Mouse (Mus musculus): ENCODE measurements at regions not wholly inside any gene's neighbourhood (a gene's known extent, or its start where the extent isn't known, plus 50 kb on each side); places are given as distances from the start of the nearest gene placed in this dataset.

DNA sequence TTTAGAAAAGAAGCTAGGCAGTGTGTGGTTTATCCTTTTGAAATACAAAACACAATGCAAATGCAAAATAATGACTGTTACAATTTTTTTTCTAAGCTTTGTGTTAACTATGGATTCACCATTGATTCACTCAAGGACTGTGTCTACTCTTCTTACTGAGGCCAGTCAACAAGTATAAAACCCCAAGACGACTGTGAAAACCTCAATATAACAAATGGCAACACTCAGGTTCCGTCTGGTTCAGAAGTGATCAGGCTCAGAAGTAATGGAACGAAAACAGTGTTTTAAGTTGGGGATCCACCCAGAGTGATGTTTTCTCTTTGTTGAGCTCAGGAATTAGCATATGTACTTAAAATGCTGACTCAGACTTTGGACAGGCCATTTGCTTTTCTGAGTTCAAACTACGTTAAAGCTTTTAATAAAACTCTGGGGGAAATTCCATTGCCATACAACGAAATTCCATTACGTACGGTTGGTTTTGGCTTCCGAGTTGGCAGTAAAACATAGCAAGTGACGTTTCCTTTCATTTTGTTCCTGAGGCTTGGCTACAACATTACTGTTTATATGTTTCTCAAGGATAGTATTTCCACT is 356.6 kb upstream of the Atp2b1 start:
- H3K36me3 ChIP-seq = no peaks in the 10 kb centered on the region
- no peak overlapping the region for H3K9ac ChIP-seq
- no peak overlapping the region for H3K4me3 ChIP-seq
- H3K4me1 ChIP-seq = no peaks in the 10 kb centered on the region
- WGBS (ENCODE audit: insufficient replicate concordance) = 71% methylated on average over 9 of the region's 9 CpGs
- no peaks in the 10 kb centered on the region for H3K27me3 ChIP-seq (replicated peaks)
- no peaks in the 10 kb centered on the region for H3K9me3 ChIP-seq (replicated peaks)
- no peak for ATAC-seq
- no peak overlapping the region for H3K4me2 ChIP-seq
- H3K27ac ChIP-seq = no peak overlapping the region

DNA sequence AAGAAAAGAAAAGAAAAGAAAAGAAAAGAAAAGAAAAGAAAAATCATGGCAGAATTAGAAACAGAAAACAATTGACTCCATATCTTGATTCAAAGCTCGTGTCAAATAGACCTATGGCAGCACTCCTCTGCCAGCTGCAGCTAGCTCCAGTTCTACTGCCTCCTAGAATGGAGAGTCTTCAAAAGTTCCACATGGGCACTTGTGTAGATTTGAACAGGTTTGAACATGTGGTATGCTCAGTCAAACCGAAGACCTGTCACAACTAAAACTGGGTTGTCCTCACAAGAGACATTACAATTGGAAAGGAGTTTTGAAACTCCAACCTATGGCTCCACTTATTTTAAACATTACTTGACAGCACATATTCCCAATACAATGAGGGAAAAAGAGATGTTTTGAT is 355.6 kb upstream of the Atp2b1 start:
- no peak for ATAC-seq
- Histone ChIP-seq H3K4me2 (no peak overlapping the region), H3K27ac (no peak overlapping the region), H3K9ac (no peak overlapping the region), H3K4me3 (no peak overlapping the region), H3K4me1 (no peaks in the 10 kb centered on the region), H3K9me3 (replicated peaks) (no peaks in the 10 kb centered on the region), H3K36me3 (no peaks in the 10 kb centered on the region), H3K27me3 (replicated peaks) (no peaks in the 10 kb centered on the region)
- WGBS (ENCODE audit: insufficient replicate concordance) = 52% methylated on average over 2 of the region's 2 CpGs

DNA sequence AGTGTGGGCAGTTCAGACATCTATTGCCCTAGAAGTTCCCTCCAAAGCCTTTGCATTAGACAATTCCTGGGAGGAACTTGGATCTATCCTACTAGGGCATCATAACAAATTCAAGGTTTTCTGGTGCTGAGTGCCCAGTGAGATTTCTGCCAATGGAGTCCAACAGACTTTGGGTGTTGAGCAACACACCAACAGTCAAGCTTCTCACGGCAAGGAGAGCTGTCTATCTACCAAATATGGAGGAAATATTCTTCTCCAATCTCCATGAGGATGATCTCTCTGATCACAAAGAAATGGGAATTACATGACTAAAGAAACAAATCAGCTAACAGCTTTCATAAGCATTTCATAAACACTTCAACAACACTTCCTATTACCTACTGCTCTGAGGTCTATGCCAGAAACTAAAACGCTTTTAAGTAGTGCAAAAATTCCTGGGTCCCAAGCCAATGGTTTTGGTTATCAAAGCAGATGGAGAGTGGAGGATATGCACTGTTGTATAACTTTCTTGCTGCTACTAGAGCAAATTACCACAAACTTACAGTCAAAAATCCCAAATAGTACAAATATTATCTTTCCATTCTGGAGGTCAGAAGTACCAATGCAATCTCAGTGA is 351.8 kb upstream of the Atp2b1 start:
- no peaks in the 10 kb centered on the region for H3K27me3 ChIP-seq (replicated peaks)
- H3K4me2 ChIP-seq = no peak overlapping the region
- H3K9me3 ChIP-seq (replicated peaks) = no peaks in the 10 kb centered on the region
- no peak overlapping the region for H3K4me3 ChIP-seq
- ATAC-seq = no peak
- WGBS (ENCODE audit: insufficient replicate concordance) = 61% methylated on average over 2 of the region's 2 CpGs
- H3K9ac ChIP-seq = no peak overlapping the region
- no peak overlapping the region for H3K27ac ChIP-seq
- no peaks in the 10 kb centered on the region for H3K36me3 ChIP-seq
- H3K4me1 ChIP-seq = no peaks in the 10 kb centered on the region

DNA sequence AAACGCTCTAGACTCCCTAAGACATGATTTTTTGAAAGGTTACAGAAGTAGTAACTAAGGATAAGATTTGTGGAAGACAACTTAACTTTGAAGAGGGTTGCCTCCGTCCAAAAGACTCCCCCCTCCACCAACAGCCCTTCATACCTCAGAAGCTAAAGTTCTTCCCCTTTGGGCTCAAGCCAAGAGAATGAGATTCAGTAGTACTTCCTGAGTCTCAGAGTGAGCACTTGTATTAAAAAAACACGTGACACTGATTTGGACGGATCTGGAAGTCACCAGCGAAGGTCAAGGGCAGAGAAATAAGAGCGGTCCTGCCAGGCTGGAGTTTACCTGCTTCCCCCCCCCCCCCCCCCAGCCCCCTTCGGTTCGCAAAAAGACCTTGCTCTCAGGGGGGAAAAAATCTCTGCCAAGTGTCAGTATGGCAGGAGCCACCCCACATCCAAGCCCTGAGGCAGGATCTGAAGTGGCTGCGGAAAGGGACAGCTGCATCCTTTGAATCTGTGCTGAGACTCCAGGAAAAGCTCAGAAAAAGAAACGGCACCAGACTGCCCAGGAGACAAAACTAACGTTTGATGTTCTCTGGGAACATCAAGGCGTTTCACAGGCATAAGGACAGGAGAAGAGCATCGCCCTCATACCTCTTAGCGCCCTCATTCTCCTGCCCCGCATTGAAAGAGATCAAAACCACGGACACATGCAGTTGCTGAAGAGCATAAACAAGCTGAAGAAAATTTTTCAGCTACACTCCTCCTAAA is 341.2 kb upstream of the Atp2b1 start:
- WGBS (ENCODE audit: insufficient replicate concordance) = 52% methylated on average over 14 of the region's 16 CpGs
- no peak overlapping the region for H3K4me2 ChIP-seq
- H3K4me3 ChIP-seq = no peak overlapping the region
- no peak overlapping the region for H3K27ac ChIP-seq
- no peak for ATAC-seq
- no peaks in the 10 kb centered on the region for H3K4me1 ChIP-seq
- H3K36me3 ChIP-seq = no peaks in the 10 kb centered on the region
- H3K27me3 ChIP-seq (replicated peaks) = no peaks in the 10 kb centered on the region
- H3K9ac ChIP-seq = no peak overlapping the region
- H3K9me3 ChIP-seq (replicated peaks) = no peaks in the 10 kb centered on the region

DNA sequence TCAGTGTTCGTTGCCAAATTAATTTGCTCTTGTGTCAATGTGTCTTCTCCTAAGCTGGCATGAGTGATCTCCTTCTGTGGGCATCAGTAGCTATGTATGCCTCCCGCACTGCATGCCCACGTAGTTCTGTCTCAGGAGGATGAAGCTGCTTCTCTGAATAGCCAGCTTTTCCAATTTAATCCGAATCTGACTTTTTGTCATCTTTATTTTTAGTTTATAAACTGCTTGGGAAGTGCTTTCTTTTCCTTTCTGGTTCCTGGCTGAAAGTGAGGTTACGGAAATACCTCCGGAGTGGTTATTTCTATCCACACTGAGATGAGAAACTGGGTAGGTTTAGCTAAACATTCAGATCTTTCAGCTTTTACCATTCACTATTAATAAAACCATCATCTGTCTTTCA is 337.2 kb upstream of the Atp2b1 start:
- Histone ChIP-seq H3K4me1 (no peaks in the 10 kb centered on the region), H3K4me3 (no peak overlapping the region), H3K27ac (no peak overlapping the region), H3K9me3 (replicated peaks) (no peaks in the 10 kb centered on the region), H3K9ac (no peak overlapping the region), H3K36me3 (no peaks in the 10 kb centered on the region), H3K27me3 (replicated peaks) (no peaks in the 10 kb centered on the region), H3K4me2 (no peak overlapping the region)
- no peak for ATAC-seq
- 59% methylated on average over 6 of the region's 6 CpGs for WGBS (ENCODE audit: insufficient replicate concordance)

DNA sequence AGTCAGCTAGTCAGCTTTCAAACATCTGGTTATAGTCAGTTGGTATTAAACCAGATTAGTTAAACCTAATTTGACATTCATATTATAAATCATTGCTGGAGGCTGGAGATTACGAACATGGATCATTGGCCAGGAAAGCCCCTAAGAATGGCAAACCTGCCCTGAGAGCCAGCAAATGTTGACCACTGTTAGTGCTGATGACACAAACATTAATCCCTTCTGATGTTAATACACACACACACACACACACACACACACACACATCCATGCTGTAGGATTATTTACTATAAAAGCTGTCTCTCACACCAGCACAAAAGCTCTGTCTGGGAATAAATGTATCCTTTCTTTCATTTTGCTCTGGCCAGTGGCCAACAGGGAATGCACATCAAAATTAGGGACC is 329.4 kb upstream of the Atp2b1 start:
- no peaks in the 10 kb centered on the region for H3K9me3 ChIP-seq (replicated peaks)
- H3K9ac ChIP-seq = no peak overlapping the region
- no peak overlapping the region for H3K4me2 ChIP-seq
- H3K36me3 ChIP-seq = no peaks in the 10 kb centered on the region
- no peak for ATAC-seq
- H3K4me1 ChIP-seq = no peaks in the 10 kb centered on the region
- WGBS (ENCODE audit: insufficient replicate concordance) = 73% methylated on average over 1 of the region's 1 CpGs
- H3K27ac ChIP-seq = no peak overlapping the region
- H3K4me3 ChIP-seq = no peak overlapping the region
- no peaks in the 10 kb centered on the region for H3K27me3 ChIP-seq (replicated peaks)

DNA sequence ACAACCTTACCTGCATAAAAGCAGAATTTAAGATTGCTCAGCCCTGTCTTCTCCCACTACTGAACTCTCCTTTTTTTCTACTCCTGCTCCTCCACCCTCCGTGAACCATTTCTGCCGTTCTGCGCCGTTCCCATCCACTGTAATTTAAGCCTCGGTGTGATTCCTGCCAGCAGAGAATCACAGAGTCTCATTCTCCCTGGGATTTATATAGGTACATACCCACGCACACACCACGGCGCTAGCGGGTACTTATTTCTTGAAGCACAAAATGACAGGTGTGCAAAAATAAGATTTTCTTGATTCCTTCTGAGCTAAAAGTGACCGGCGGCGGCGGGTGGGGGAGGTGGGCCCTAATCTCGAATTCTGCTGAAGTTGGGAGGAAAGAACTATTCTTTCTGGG is 324.5 kb upstream of the Atp2b1 start:
- H3K27ac ChIP-seq = no peak overlapping the region

DNA sequence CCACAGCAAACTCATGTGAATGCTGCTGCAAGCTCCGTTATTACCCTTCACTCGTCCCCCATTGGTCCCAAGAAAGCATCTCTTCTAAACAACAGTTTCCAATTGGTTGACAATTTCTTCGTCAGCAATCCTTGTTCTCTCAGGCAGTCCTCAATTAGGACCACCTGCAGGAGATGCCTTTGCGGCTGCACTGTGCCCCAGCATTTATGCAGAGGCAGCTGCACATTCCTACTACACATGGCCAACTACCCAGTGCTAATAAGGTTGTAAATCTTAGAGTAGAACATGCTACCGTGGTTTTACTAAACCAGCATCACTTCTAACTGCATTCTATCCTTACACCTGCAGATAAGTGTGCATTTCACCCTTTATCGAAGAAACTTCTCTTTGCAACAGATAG is 322.1 kb upstream of the Atp2b1 start:
- H3K4me3 ChIP-seq = no peak overlapping the region
- H3K9me3 ChIP-seq (replicated peaks) = no peaks in the 10 kb centered on the region
- no peak overlapping the region for H3K4me2 ChIP-seq
- no peaks in the 10 kb centered on the region for H3K4me1 ChIP-seq
- ATAC-seq = no peak
- no peak overlapping the region for H3K9ac ChIP-seq
- WGBS (ENCODE audit: insufficient replicate concordance) = 62% methylated on average over 6 of the region's 6 CpGs
- no peaks in the 10 kb centered on the region for H3K36me3 ChIP-seq
- H3K27ac ChIP-seq = no peak overlapping the region
- no peaks in the 10 kb centered on the region for H3K27me3 ChIP-seq (replicated peaks)

More for the DNA sequence above, 324.5 kb upstream of the Atp2b1 start:
- WGBS (ENCODE audit: insufficient replicate concordance) = 78% methylated on average over 14 of the region's 14 CpGs
- no peak for ATAC-seq
- no peaks in the 10 kb centered on the region for H3K4me1 ChIP-seq
- H3K36me3 ChIP-seq = no peaks in the 10 kb centered on the region
- no peaks in the 10 kb centered on the region for H3K9me3 ChIP-seq (replicated peaks)
- no peak overlapping the region for H3K4me2 ChIP-seq
- no peak overlapping the region for H3K9ac ChIP-seq
- no peaks in the 10 kb centered on the region for H3K27me3 ChIP-seq (replicated peaks)
- H3K4me3 ChIP-seq = no peak overlapping the region

DNA sequence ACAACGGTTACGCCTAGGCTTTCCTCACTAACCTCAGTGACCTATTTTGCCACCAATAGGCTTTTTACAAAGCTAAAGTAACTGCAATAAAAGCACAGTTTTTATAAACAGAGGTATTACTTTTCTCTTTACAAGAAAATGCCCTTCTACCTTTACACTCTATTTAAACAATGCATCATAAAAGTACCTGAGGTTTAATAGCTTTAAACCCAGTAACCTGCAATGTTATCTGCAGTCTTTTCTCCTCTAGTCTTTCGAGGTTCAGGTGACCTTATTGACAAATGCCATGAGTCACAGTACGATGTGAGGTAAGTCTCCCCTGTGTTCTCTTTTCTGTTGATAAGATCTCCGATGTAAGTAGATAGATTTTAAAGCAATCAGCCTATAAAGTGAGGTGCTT is 320.3 kb upstream of the Atp2b1 start:
- 66% methylated on average over 5 of the region's 5 CpGs for WGBS (ENCODE audit: insufficient replicate concordance)
- no peak for ATAC-seq

DNA sequence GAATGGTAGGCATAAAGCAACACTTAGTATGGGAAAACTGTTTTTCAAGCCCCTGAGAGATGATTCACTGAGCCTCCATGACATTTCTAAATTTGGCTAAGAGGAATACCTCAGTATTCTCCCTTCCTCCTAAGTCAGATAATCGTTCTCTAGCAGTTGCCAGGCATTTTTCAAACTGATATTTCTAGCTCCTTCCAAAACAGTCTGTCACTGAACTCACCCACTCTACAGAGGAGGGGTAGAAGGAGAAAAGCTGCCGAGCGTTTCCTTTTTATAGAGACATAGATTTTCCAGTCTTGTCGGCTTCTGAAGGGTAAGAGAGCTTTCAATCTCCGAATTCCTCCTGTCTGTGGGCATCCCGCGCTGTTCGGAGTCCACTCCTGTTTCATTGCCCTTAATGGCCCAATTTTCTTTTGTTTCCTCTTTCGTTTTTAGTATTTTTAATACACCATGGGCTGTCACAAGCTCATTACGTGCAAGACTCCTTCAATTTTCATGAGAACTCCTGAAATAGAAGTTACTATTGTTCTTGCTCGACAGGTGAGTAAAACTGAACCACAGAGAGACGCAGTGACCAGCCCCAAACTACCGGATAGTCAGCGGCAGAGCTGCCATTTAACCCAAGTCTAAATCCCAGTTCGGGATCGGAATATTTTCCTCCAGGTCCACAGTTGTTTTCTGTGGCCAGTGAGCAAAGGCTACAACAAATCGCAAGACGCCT is 305.8 kb upstream of the Atp2b1 start:
- WGBS (ENCODE audit: insufficient replicate concordance) = 75% methylated on average over 18 of the region's 18 CpGs
- H3K4me2 ChIP-seq = no peak overlapping the region
- H3K27me3 ChIP-seq (replicated peaks) = peaks cover 5% of the 10 kb centered on the region; the same call in 1 of the 2 replicates

More for the DNA sequence above, 320.3 kb upstream of the Atp2b1 start:
- no peak overlapping the region for H3K27ac ChIP-seq
- no peaks in the 10 kb centered on the region for H3K27me3 ChIP-seq (replicated peaks)
- no peak overlapping the region for H3K4me3 ChIP-seq
- H3K9ac ChIP-seq = no peak overlapping the region
- no peak overlapping the region for H3K4me2 ChIP-seq
- H3K4me1 ChIP-seq = no peaks in the 10 kb centered on the region
- no peaks in the 10 kb centered on the region for H3K9me3 ChIP-seq (replicated peaks)
- H3K36me3 ChIP-seq = no peaks in the 10 kb centered on the region

DNA sequence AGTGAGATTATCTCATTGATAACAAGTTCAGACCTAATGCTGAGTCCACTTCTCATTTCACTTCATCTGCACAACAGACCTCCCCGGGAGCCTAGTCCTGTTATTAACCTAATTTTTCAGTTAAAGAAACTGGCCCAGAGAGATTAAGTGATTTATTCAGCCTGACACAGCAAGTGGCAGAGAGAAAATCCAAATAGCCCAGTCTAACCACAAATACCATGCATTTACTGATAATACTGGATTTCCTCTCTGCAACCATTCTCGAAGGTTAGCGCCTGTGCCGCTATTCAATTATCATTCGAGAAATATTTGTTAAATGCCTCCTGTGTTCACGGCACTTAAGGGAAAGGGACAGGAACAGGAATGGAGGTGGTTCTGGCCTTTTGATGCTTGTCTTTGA is 303.5 kb upstream of the Atp2b1 start:
- no peak overlapping the region for H3K27ac ChIP-seq
- H3K9me3 ChIP-seq (replicated peaks) = no peaks in the 10 kb centered on the region
- no peak overlapping the region for H3K4me3 ChIP-seq
- no peak overlapping the region for H3K4me2 ChIP-seq
- no peak overlapping the region for H3K9ac ChIP-seq
- no peaks in the 10 kb centered on the region for H3K4me1 ChIP-seq
- 39% methylated on average over 6 of the region's 6 CpGs for WGBS (ENCODE audit: insufficient replicate concordance)
- ATAC-seq = no peak
- H3K27me3 ChIP-seq (replicated peaks) = peaks cover 7% of the 10 kb centered on the region
- no peaks in the 10 kb centered on the region for H3K36me3 ChIP-seq

More for the DNA sequence above, 305.8 kb upstream of the Atp2b1 start:
- no peak for ATAC-seq
- Histone ChIP-seq H3K9me3 (replicated peaks) (no peaks in the 10 kb centered on the region), H3K4me3 (no peak overlapping the region), H3K36me3 (no peaks in the 10 kb centered on the region), H3K4me1 (no peaks in the 10 kb centered on the region), H3K9ac (no peak overlapping the region), H3K27ac (no peak overlapping the region)

DNA sequence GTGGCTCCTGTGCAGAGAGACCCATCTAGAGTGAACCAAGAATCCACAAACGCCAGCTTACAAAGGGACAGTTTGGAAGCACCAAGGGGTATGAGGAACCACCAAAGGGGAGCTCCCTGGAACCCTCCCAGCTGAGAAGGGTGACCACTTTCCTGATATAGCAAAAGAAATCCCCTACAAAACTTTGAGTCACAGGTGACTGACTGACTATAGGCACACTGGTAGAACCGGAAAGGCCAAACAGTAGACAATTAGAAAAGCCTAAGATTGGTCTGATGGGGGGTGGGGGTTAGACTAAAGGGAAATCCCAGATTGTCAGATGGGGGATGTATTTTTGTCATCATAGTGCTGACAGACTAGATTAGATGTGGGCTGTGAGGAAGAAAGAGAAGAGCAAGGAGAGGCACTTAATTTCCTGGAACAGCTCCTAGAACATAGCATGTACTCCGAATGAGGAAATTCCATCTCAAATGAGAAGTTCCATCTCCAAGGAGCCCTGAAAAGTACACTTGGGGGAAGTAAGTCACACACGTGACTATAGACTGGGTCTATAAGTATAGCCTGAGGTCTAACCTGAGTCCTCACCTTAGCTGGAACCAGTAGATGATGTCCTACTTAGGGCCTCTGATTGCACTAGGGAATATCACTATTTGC is 302.4 kb upstream of the Atp2b1 start:
- WGBS (ENCODE audit: insufficient replicate concordance) = 60% methylated on average over 4 of the region's 4 CpGs
- no peak overlapping the region for H3K9ac ChIP-seq
- H3K4me3 ChIP-seq = no peak overlapping the region
- H3K9me3 ChIP-seq (replicated peaks) = no peaks in the 10 kb centered on the region
- no peak for ATAC-seq
- no peaks in the 10 kb centered on the region for H3K36me3 ChIP-seq
- H3K27ac ChIP-seq = no peak overlapping the region
- H3K4me1 ChIP-seq = no peaks in the 10 kb centered on the region
- H3K27me3 ChIP-seq (replicated peaks) = peaks cover 7% of the 10 kb centered on the region
- H3K4me2 ChIP-seq = no peak overlapping the region
